Mouse (Mus musculus): Measurements from ENCODE around the gene Ccr7.

GRCm38 (mm10) chr11:99151333-99151930, 3.4 kb downstream of the Ccr7 start:
- TF ChIP-seq ZC3H11A (IDR thresholded peaks at IDR 0.05; ENCODE audit: borderline replicate concordance, low read depth, low read length) (no peak), HCFC1 (IDR thresholded peaks at IDR 0.05; ENCODE audit: borderline replicate concordance, insufficient read depth, low read length) (no peak), MAFK (IDR thresholded peaks at IDR 0.05; ENCODE audit: insufficient read depth, low read depth, low read length) (no peak), CHD2 (IDR thresholded peaks at IDR 0.05; ENCODE audit: low read depth, low read length) (no peak), ZNF384 (IDR thresholded peaks at IDR 0.05; ENCODE audit: low read depth, low read length) (no peak)
